Mouse (Mus musculus) heart, postnatal 0 days (tissue): Measurements from ENCODE around the gene Ripor2. TPM values are rescaled to one million over a fixed set of nuclear protein-coding genes. Genes with fewer than 3 reads are reported as not detected.

Experiments used
- ATAC-seq: fragments of 200-750 bp; cut with Nextera tagmentation; 2 replicates; pipeline ENCODE4 v1.8.0; 2017; ENCODE audit warnings: low read depth, moderate number of reproducible peaks, moderate library complexity; ENCODE audit not compliant: insufficient read depth
- DNase-seq: peaks from one replicate; pipeline ENCODE4 v3.0.0-alpha.2; 2016; ENCODE audit warnings: low spot score
- H3K27ac ChIP-seq: fragments of 300-500 bp; sonication (generic); 2 replicates; pipeline ENCODE4 v1.5.1; 2014; ENCODE audit warnings: low read depth, mild to moderate bottlenecking
- H3K27me3 ChIP-seq: fragments of 300-500 bp; sonication (generic); 2 replicates; pipeline ENCODE4 v1.6.1; 2014; ENCODE audit warnings: low read length, mixed read lengths; ENCODE audit not compliant: control insufficient read depth, insufficient read depth
- H3K36me3 ChIP-seq: fragments of 300-500 bp; sonication (generic); replicated peaks from 2 replicates; pipeline ENCODE4 v1.6.1; 2014; ENCODE audit warnings: low read length, mixed read lengths; ENCODE audit not compliant: control insufficient read depth, insufficient read depth
- H3K4me1 ChIP-seq: fragments of 300-500 bp; sonication (generic); 2 replicates; pipeline ENCODE4 v1.6.1; 2014; ENCODE audit warnings: antibody characterized with exemption; ENCODE audit not compliant: control insufficient read depth, insufficient read depth
- H3K4me2 ChIP-seq: fragments of 300-500 bp; sonication (generic); 2 replicates; pipeline ENCODE4 v1.6.1; 2014; ENCODE audit warnings: low read depth, mild to moderate bottlenecking, low read length, moderate library complexity
- H3K4me3 ChIP-seq: fragments of 300-500 bp; sonication (generic); 2 replicates; pipeline ENCODE4 v1.5.1; 2014; ENCODE audit warnings: low read depth, low read length
- H3K9ac ChIP-seq: fragments of 300-500 bp; sonication (generic); replicated peaks from 2 replicates; pipeline ENCODE4 v1.6.1; 2014; ENCODE audit warnings: low read depth, low read length, mixed read lengths
- H3K9me3 ChIP-seq: fragments of 300-500 bp; sonication (generic); replicated peaks from 2 replicates; pipeline ENCODE4 v1.6.1; 2016; ENCODE audit warnings: low read length; ENCODE audit not compliant: control insufficient read depth
- CTCF ChIP-seq: IDR thresholded peaks from 2 replicates; pipeline ENCODE4 v1.5.1; 2016; ENCODE audit warnings: antibody characterized with exemption, control low read depth, low read depth
- EP300 ChIP-seq: IDR thresholded peaks from 2 replicates; pipeline ENCODE4 v1.6.1; 2016; ENCODE audit warnings: antibody characterized with exemption, low read depth
- WGBS: fragments of 180-500 bp; shearing (Covaris S2); extraction: QIAGEN DNeasy Blood & Tissue Kit; methylation state at CpG from one replicate; pipeline ENCODE4 v1.1.7; 2014; 5-methylcytosine and 5-hydroxymethylcytosine counted together
- polyA plus RNA-seq: library from polyadenylated mRNA; unstranded; fragments of >200 nt; fragmentation: Nextera tagmentation; extraction: Ambion mirVana; gene quantifications from 2 replicates; pipeline ENCODE4 v1.2.1, GENCODE M21; 2015
- total RNA-seq: library from RNA; depleted of rRNA; stranded (reverse); fragments of >200 nt; gene quantifications from 2 replicates; pipeline ENCODE4 v1.2.3, GENCODE M21; 2014; ENCODE audit warnings: low replicate concordance

Gene Ripor2
- total and polyA plus RNA-seq, 2 experiments from 2014 or later, result 17.5 to 31.7 TPM

DNA sequence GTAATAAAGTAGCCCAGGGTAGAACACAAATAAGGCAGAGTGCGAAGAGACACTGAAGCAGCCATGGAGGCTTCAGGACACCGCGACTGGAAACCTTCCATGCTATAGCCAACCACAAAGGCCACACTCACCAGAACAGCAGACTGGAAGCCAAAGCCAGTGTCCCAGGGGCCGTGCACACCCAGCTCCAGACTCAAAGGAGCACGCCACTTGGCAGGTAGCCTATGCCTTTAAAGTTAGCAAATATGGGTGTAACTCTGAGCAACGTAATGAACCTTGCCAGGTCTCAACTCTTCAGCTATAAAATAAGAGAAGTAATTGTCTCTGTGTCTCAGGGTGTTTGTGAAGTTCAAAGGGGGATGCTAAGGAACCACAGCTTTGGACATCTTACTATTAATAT, 2.9 kb downstream of the Ripor2 start:
- 76% methylated on average over 6 of the region's 6 CpGs for WGBS
- DNase-seq, result no peak

DNA sequence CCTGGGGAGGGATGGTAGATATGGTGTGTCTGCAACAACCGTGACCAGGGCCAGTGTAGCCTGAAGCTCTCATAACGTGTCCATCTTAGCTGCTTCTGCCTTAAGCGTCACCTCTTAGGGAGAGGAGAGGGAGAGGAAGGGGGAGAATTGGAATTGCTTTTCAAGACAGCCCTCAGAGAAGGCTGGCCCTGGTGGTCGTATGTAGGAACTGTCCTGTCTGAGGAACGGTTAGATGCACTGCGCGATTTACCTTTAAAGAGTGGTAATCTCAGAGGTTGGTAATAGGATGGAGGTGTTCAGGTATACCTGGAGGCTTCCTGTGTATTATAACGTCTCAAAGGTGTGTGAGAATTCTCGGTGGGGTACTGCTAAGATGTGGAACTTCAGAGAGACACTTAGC, 3.4 kb downstream of the Ripor2 start:
- no peak for ATAC-seq
- TF ChIP-seq EP300 (no peak), CTCF (no peak)

More for the DNA sequence above, 2.9 kb downstream of the Ripor2 start:
- H3K9me3 ChIP-seq, result no peaks in the 10 kb centered on the region
- H3K4me3 ChIP-seq, result no peak overlapping the region
- no peak for ATAC-seq
- no peak overlapping the region for H3K9ac ChIP-seq
- no peak for TF ChIP-seq EP300
- TF ChIP-seq CTCF, result no peak
- no peaks in the 10 kb centered on the region for H3K36me3 ChIP-seq
- H3K27ac ChIP-seq, result no peak overlapping the region
- H3K4me2 ChIP-seq, result no peak overlapping the region
- no peaks in the 10 kb centered on the region for H3K27me3 ChIP-seq
- H3K4me1 ChIP-seq, result peaks cover 13% of the 10 kb centered on the region

DNA sequence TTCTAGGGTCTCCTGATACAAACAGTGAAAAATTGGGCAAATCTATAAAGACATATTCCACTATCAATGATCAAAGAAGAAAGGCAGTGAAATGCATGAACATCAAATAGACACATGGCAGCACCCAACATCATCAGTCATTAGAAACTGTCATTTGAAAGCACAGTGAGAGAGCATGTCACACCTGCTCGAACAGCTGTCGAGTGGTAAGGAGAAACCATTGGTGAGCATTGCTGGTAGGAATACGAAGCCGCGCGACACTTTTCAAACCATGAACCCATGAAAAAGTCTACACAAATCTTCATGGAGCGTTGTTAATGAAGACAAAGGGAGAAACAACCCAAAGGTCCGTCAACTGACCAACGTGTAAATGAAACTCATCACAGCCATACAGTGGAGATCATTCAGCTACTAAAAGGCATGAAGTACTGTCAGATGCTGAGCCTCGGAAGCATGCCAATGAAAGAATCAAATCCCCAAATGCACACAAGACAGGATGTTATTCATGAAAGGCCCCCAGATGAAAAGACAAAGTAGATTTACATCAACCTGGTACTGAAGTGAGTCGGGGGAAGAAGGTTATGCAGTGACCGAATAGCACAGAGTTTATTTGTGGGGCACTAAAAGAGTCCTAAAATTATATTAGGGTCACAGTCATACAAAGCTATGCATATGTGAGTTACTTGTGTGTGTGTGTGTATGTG, 5.4 kb downstream of the Ripor2 start:
- ATAC-seq (no peak), DNase-seq (no peak)
- peaks cover 13% of the 10 kb centered on the region for H3K4me1 ChIP-seq
- no peaks in the 10 kb centered on the region for H3K36me3 ChIP-seq
- no peaks in the 10 kb centered on the region for H3K9me3 ChIP-seq
- 95% methylated on average over 12 of the region's 12 CpGs for WGBS
- H3K27me3 ChIP-seq, result no peaks in the 10 kb centered on the region
- H3K27ac ChIP-seq, result no peak overlapping the region
- no peak overlapping the region for H3K4me3 ChIP-seq
- no peak for TF ChIP-seq CTCF
- no peak for TF ChIP-seq EP300
- no peak overlapping the region for H3K9ac ChIP-seq
- no peak overlapping the region for H3K4me2 ChIP-seq

More for the DNA sequence above, 3.4 kb downstream of the Ripor2 start:
- Histone ChIP-seq H3K9ac (no peak overlapping the region), H3K9me3 (no peaks in the 10 kb centered on the region), H3K4me1 (peaks cover 13% of the 10 kb centered on the region), H3K27ac (no peak overlapping the region), H3K36me3 (no peaks in the 10 kb centered on the region), H3K4me3 (no peak overlapping the region), H3K27me3 (no peaks in the 10 kb centered on the region), H3K4me2 (no peak overlapping the region)
- 76% methylated on average over 9 of the region's 9 CpGs for WGBS
- no peak for DNase-seq

DNA sequence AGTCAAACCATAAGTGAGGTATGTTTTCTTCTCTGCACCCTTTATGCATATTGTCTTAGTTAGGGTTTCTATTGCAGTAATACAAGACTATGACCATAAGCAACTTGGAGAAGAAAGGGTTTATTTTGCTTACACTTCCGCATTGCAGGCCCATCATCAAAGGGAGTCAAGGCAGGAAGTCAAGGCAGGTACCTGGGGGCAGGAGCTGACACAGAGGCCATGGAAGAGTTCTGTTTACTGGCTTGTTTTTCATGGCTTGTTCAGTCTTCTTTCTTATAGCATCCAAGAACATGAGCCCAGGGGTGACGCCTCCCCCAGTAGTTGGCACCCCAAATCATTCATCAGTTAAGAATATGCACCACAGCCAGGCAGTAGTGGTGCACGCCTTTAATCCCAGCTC, 6.6 kb downstream of the Ripor2 start:
- 94% methylated on average over 3 of the region's 3 CpGs for WGBS

DNA sequence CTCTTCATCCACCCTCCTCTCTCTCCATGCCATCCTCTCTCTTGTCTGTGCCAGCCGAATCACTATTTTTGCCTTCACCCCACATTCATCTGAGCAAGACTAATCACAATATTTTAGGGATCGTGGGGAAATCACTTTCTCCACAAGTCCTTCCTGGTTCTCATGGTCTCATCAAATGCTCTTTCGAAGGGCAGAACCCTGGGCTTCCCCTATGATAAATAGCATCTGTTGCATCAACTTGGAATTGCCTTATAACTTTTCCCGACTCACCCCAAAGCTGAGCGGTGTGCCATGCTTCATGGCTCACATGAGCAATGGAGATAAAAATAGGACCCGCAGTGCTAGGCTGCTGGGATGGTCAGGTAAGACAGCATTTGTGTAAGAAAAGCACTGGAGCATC, 9.7 kb downstream of the Ripor2 start:
- Histone ChIP-seq H3K4me2 (no peak overlapping the region), H3K36me3 (no peaks in the 10 kb centered on the region), H3K9me3 (no peaks in the 10 kb centered on the region), H3K27ac (no peak overlapping the region), H3K27me3 (no peaks in the 10 kb centered on the region), H3K9ac (no peak overlapping the region), H3K4me1 (no peaks in the 10 kb centered on the region), H3K4me3 (no peak overlapping the region)
- ATAC-seq (no peak), DNase-seq (no peak)
- WGBS, result 87% methylated on average over 6 of the region's 6 CpGs
- TF ChIP-seq CTCF (no peak), EP300 (no peak)

More for the DNA sequence above, 6.6 kb downstream of the Ripor2 start:
- H3K27me3 ChIP-seq, result no peaks in the 10 kb centered on the region
- no peak overlapping the region for H3K27ac ChIP-seq
- H3K4me2 ChIP-seq, result no peak overlapping the region
- no peak overlapping the region for H3K4me3 ChIP-seq
- no peak overlapping the region for H3K9ac ChIP-seq
- ATAC-seq, result no peak
- H3K36me3 ChIP-seq, result no peaks in the 10 kb centered on the region
- no peak for TF ChIP-seq CTCF
- no peak for TF ChIP-seq EP300
- no peaks in the 10 kb centered on the region for H3K9me3 ChIP-seq
- H3K4me1 ChIP-seq, result peaks cover 13% of the 10 kb centered on the region
- DNase-seq, result no peak

DNA sequence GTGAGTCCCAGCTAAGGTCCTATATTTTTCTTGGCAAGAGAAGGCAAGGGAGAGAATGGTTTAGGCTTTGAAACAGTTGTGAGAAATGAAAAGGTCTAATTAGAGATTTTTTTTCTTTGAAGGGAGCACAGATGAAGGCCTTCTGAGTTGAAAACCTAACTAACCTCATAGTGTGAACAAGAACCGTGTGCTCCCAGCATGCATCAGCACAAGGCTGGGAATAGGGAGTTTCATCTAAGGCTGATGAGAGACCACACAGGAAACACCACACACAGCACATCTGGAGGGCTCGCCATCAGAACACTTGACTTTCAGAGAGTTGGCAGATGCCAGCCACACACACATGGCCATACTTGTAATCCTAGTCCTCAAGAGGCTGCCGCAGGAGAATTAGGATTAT, 12.3 kb downstream of the Ripor2 start:
- no peak overlapping the region for H3K4me3 ChIP-seq
- no peaks in the 10 kb centered on the region for H3K9me3 ChIP-seq
- 83% methylated on average over 3 of the region's 3 CpGs for WGBS
- no peaks in the 10 kb centered on the region for H3K36me3 ChIP-seq
- ATAC-seq (no peak), DNase-seq (no peak)
- no peaks in the 10 kb centered on the region for H3K4me1 ChIP-seq
- H3K27ac ChIP-seq, result no peak overlapping the region
- TF ChIP-seq EP300, result no peak
- TF ChIP-seq CTCF, result no peak
- H3K27me3 ChIP-seq, result no peaks in the 10 kb centered on the region
- no peak overlapping the region for H3K4me2 ChIP-seq
- H3K9ac ChIP-seq, result no peak overlapping the region
